Mouse (Mus musculus) B cell, adult 67 days (primary cell): ENCODE measurements around the gene Adar. TPM values are rescaled to one million over a fixed set of nuclear protein-coding genes. Genes with fewer than 3 reads are reported as not detected.

Experiments used
- total RNA-seq, 2 experiments: library from RNA; stranded (reverse); gene quantifications; 4 replicates each; pipeline ENCODE4 v1.2.4; 2023

Gene Adar
- total RNA-seq: 100 to 1,000 TPM; 154 to 190 TPM

GRCm38 (mm10) chr3:89714359-89715206, at the start of gene Adar:
Adar (plus strand) TSS chr3:89715022.

GRCm38 (mm10) chr3:89764119-89764724, 49.4 kb downstream of the Adar start, which contains the start of gene Chrnb2:
Chrnb2 (minus strand) TSS chr3:89764632.

GRCm38 (mm10) chr3:89772968-89773709, 58.3 kb downstream of the Adar start, which contains the start of gene Ube2q1:
Ube2q1 (plus strand) TSS chr3:89773616.

Other genes starting within 250 kb of the Adar start
- gene Kcnn3, start 194.9 kb upstream of the Adar start, total RNA-seq: under 1 TPM in 1 of 2 experiments, not detected in 1; 0.17 TPM
- gene Chrnb2, start 49.6 kb downstream of the Adar start, total RNA-seq: 1 to 10 TPM in 1 of 2 experiments, under 1 TPM in 1; 0.95 to 1.7 TPM
- 100 to 1,000 TPM; 118 to 123 TPM for gene Ube2q1, start 58.6 kb downstream of the Adar start, total RNA-seq
- not detected for gene She, start 116.3 kb downstream of the Adar start, total RNA-seq
- gene Il6ra, start 198.2 kb downstream of the Adar start, total RNA-seq: 10 to 100 TPM; 16.5 to 16.8 TPM
- gene Atp8b2, start 248.5 kb downstream of the Adar start, total RNA-seq: 10 to 100 TPM; 73.8 to 83.4 TPM